Comparison of ENCODE assay signal across 20 mouse cellular contexts in genomic region chr1:19899426-19899825, GRCm38 (mm10).
DNase-seq lines count a peak whose midpoint lies in the region; ATAC-seq lines count a peak whose summit lies in the region.
"Had no signal": no experiment of that assay in that cellular context is flagged by ENCODE, and none has a peak within 500 bp of the region (broad histone marks: within the 10 kb centered on the region; RNA-seq: fewer than 3 reads in every experiment).

No protein-coding gene starts in this region.

- no peak overlapping the region for H3K9ac ChIP-seq in kidney, embryonic 15.5 days
- no peak overlapping the region for H3K9ac ChIP-seq in kidney, embryonic 14.5 days (ENCODE audit: low read depth, low read length)
- H3K9ac ChIP-seq in midbrain, embryonic 12.5 days (replicated peaks), result no peak overlapping the region
- H3K9ac ChIP-seq in midbrain, embryonic 16.5 days (ENCODE audit: low read depth, low read length), result no peak overlapping the region
- H3K9ac ChIP-seq: embryonic facial prominence, embryonic 12.5 days; forebrain, postnatal 0 days; heart, embryonic 12.5 days; hindbrain, embryonic 14.5 days had no signal

- peak; percentile 16 for DNase-seq in midbrain, embryonic 10.5 days (ENCODE audit: low spot score)
- no peak for DNase-seq in right cerebral cortex, postnatal 4 days
- DNase-seq in ovary, adult 18-20 months (ENCODE audit: low spot score), result no peak
- no peak for DNase-seq in T-cell, adult 2 months (ENCODE audit: low spot score)
- DNase-seq: adrenal gland, postnatal 10 days; cerebellum, adult 11 months; cerebellum, adult 9-10 months; cerebellum, postnatal 25 days; forebrain, postnatal 0 days; gastrocnemius, postnatal 25 days had no signal

- no peaks in the 10 kb centered on the region for H3K27me3 ChIP-seq in kidney, embryonic 15.5 days
- H3K27me3 ChIP-seq in kidney, embryonic 14.5 days (ENCODE audit: control insufficient read depth, insufficient read depth, low read length), result no peaks in the 10 kb centered on the region
- peaks cover 87% of the 10 kb centered on the region for H3K27me3 ChIP-seq in midbrain, embryonic 10.5 days (ENCODE audit: low read depth, poor library complexity, severe bottlenecking)
- H3K27me3 ChIP-seq in midbrain, embryonic 12.5 days, result peaks cover 31% of the 10 kb centered on the region
- H3K27me3 ChIP-seq in midbrain, embryonic 16.5 days (ENCODE audit: control insufficient read depth, insufficient read depth, low read depth, low read length), result no peaks in the 10 kb centered on the region
- H3K27me3 ChIP-seq: CH12.LX; embryonic facial prominence, embryonic 12.5 days; heart, embryonic 12.5 days had no signal

- H3K4me1 ChIP-seq in kidney, embryonic 15.5 days, result no peaks in the 10 kb centered on the region
- no peaks in the 10 kb centered on the region for H3K4me1 ChIP-seq in kidney, embryonic 14.5 days (ENCODE audit: control insufficient read depth, insufficient read depth, low read length)
- H3K4me1 ChIP-seq in midbrain, embryonic 10.5 days, result peaks cover 37% of the 10 kb centered on the region
- H3K4me1 ChIP-seq in midbrain, embryonic 12.5 days, result peaks cover 11% of the 10 kb centered on the region; the same call in 1 of the 2 replicates
- peaks cover 7% of the 10 kb centered on the region; the same call in 1 of the 2 replicates for H3K4me1 ChIP-seq in midbrain, embryonic 16.5 days (ENCODE audit: control insufficient read depth, insufficient read depth, low read length)
- H3K4me1 ChIP-seq: embryonic facial prominence, embryonic 12.5 days; heart, embryonic 12.5 days had no signal

- 41% methylated on average over 5 of the region's 5 CpGs for WGBS in kidney, embryonic 15.5 days
- WGBS in kidney, embryonic 14.5 days, result 34% methylated on average over 5 of the region's 5 CpGs
- 38% methylated on average over 5 of the region's 5 CpGs for WGBS in midbrain, embryonic 10.5 days
- 16% methylated on average over 5 of the region's 5 CpGs for WGBS in midbrain, embryonic 12.5 days
- WGBS in midbrain, embryonic 16.5 days, result 23% methylated on average over 5 of the region's 5 CpGs

- H3K9me3 ChIP-seq in kidney, embryonic 15.5 days (replicated peaks), result no peaks in the 10 kb centered on the region
- no peaks in the 10 kb centered on the region for H3K9me3 ChIP-seq in kidney, embryonic 14.5 days (ENCODE audit: control insufficient read depth, low read length)
- no peaks in the 10 kb centered on the region for H3K9me3 ChIP-seq in midbrain, embryonic 10.5 days (replicated peaks)
- no peaks in the 10 kb centered on the region for H3K9me3 ChIP-seq in midbrain, embryonic 12.5 days
- H3K9me3 ChIP-seq in midbrain, embryonic 16.5 days (replicated peaks; ENCODE audit: control insufficient read depth, low read length, poor library complexity, severe bottlenecking), result no peaks in the 10 kb centered on the region
- H3K9me3 ChIP-seq: embryonic facial prominence, embryonic 12.5 days; heart, embryonic 12.5 days; hindbrain, embryonic 10.5 days had no signal

- no peak overlapping the region for H3K4me2 ChIP-seq in kidney, embryonic 15.5 days
- no peak overlapping the region for H3K4me2 ChIP-seq in kidney, embryonic 14.5 days (replicated peaks; ENCODE audit: low read depth, low read length)
- H3K4me2 ChIP-seq in midbrain, embryonic 12.5 days (replicated peaks), result 0 out of 2 replicates have a peak overlapping the region, but pooled peaks have one; percentile 3
- no peak overlapping the region for H3K4me2 ChIP-seq in midbrain, embryonic 16.5 days (ENCODE audit: low read length)
- H3K4me2 ChIP-seq: embryonic facial prominence, embryonic 12.5 days; heart, embryonic 12.5 days; hindbrain, embryonic 14.5 days had no signal

- H3K4me3 ChIP-seq in kidney, embryonic 15.5 days (replicated peaks), result no peak overlapping the region
- no peak overlapping the region for H3K4me3 ChIP-seq in kidney, embryonic 14.5 days (ENCODE audit: low read length)
- H3K4me3 ChIP-seq in midbrain, embryonic 10.5 days, result peak overlapping the region; percentile 17; the same call in 1 of the 2 replicates
- no peak overlapping the region for H3K4me3 ChIP-seq in midbrain, embryonic 12.5 days
- no peak overlapping the region for H3K4me3 ChIP-seq in midbrain, embryonic 16.5 days (ENCODE audit: low read depth, low read length)
- H3K4me3 ChIP-seq: embryonic facial prominence, embryonic 12.5 days; heart, embryonic 12.5 days; hindbrain, embryonic 10.5 days had no signal

- no peaks in the 10 kb centered on the region for H3K36me3 ChIP-seq in kidney, embryonic 15.5 days
- H3K36me3 ChIP-seq in kidney, embryonic 14.5 days (ENCODE audit: control insufficient read depth, insufficient read depth, low read length), result no peaks in the 10 kb centered on the region
- no peaks in the 10 kb centered on the region for H3K36me3 ChIP-seq in midbrain, embryonic 10.5 days
- H3K36me3 ChIP-seq in midbrain, embryonic 12.5 days, result no peaks in the 10 kb centered on the region
- H3K36me3 ChIP-seq in midbrain, embryonic 16.5 days (ENCODE audit: control insufficient read depth, insufficient read depth, low read length), result no peaks in the 10 kb centered on the region
- H3K36me3 ChIP-seq: embryonic facial prominence, embryonic 12.5 days; heart, embryonic 12.5 days; hindbrain, embryonic 10.5 days had no signal

- no peak overlapping the region for H3K27ac ChIP-seq in kidney, embryonic 15.5 days
- no peak overlapping the region for H3K27ac ChIP-seq in kidney, embryonic 14.5 days (ENCODE audit: low read depth, low read length)
- H3K27ac ChIP-seq in midbrain, embryonic 10.5 days (replicated peaks), result no peak overlapping the region
- peak overlapping the region; percentile 61 for H3K27ac ChIP-seq in midbrain, embryonic 12.5 days (replicated peaks)
- H3K27ac ChIP-seq in midbrain, embryonic 16.5 days (ENCODE audit: low read length), result peak overlapping the region; percentile 63
- H3K27ac ChIP-seq: embryonic facial prominence, embryonic 12.5 days; hindbrain, embryonic 10.5 days; hindbrain, embryonic 14.5 days had no signal

- ATAC-seq in kidney, embryonic 15.5 days (replicated peaks; ENCODE audit: low FRiP score), result peak; percentile 52; the same call in 1 of the 2 replicates
- ATAC-seq in kidney, embryonic 14.5 days (ENCODE audit: low FRiP score, low TSS enrichment), result no peak
- peak; percentile 53 for ATAC-seq in midbrain, embryonic 12.5 days (ENCODE audit: low FRiP score, low read depth)
- ATAC-seq in midbrain, embryonic 16.5 days, result peak; percentile 61
- ATAC-seq: Patski had no signal

Comparison
In these comparisons a context has a peak if more than half of its experiments do, and no peak if none do; other contexts are left out.
1. H3K27ac ChIP-seq: peak in midbrain, embryonic 12.5 days (single experiment) and midbrain, embryonic 16.5 days (single experiment); none in kidney, embryonic 15.5 days (single experiment), kidney, embryonic 14.5 days (single experiment) and midbrain, embryonic 10.5 days (single experiment).